Mouse (Mus musculus) fibroblast of lung, adult 2 months (primary cell): Measurements from ENCODE around the gene Spata32.
A peak's percentile ranks its signal among the peaks of the same experiment; 100 is the strongest.
"Not testable (repeated sequence)": the region's sequence is repeated elsewhere in the genome, so short reads cannot be mapped to it uniquely, and the experiment has no call there.

ENCODE experiments used
- DNase-seq: peaks from one replicate; pipeline ENCODE4 v3.0.0-alpha.2; 2011; ENCODE audit warnings: low read depth

The Spata32 gene

DNA sequence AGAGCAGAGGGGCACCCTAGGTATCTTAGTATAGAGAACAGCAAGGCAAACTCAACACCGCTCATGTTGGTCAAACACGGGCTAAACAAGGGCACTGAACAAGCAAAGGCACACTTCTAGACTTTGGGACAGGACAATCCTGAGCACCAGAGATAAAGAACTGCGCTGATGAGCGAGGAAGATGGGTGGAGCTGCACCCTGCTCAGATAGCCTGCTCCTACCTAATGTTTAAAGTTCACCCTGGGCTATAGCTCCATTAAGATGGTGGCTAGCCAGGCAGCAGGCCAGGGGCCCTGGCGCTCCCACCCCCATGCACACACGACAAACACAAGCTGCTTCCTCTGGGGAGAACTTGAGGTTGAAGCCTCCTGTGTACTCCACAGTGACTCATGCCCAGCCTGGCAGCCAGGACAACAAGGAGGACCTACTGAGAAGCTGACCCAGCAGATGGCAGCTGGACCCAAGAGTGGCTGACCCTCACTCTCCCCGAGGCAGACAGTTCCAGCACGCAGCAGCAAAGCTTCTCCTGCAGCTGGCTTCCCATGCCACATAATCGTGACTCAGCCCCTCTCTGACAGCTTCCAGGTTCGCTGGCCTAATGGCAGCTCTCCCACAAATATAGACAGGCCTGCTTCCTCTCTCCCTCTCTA lies 28.0 kb upstream of the Spata32 start:
- DNase-seq = peak; percentile 94

DNA sequence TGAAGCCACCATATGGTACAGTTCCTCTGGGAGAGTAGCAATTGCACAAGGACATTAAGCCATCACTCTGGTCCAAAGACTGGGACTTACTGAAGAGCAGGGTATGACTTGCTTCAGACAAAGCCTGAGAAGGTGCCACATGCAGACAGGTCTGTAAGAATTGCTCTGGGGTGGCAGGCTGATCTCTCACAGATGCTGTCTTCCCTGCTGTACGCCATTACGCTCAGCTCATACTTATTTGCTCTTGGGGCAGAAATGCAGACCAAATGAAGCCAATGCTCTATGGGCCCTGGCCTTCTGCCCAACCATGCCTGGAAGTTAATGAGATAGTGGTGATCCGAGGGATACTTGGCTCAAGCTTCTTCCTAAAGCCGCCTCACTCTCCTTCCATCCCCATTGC lies 26.6 kb upstream of the Spata32 start:
- DNase-seq = no peak

DNA sequence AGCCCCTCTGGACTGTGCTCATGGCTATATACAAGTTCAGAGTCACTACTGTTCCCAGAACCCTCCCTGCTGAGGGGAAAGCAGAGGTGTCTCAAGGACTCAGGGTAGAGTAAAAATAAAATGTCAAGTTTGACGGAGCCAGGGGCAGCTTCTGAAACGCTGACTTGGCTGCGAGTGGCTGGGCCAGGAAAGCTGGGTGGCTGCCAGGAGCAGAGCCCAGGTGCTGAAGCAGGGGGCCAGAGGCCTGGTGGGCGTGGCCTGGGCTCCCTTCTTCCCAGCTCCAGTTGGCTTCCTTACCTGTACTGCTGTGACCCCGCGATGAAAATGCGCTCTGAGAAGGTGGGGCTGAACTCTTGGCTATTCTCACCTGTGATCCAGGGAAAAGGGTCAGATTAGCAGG lies 22.5 kb upstream of the Spata32 start:
- DNase-seq = no peak

DNA sequence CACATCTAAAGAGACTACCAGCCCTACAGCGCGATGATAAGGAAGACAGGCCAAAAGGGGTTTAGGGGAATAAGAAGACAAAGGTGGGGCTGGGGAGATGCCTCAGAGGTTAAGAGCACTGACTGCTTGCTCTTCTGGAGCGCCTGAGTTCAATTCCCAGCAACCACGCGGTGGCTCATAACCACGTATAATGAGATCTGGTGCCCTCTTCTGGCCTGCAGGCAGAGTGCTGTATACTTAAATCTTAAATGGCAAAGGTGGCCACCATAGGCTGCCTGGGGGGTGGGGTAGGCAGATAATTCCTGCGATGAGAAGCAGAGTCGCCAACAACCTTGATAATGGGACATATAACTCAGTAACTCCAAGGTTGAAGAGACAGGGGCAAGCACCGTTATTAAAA lies 19.5 kb upstream of the Spata32 start:
- no peak for DNase-seq

DNA sequence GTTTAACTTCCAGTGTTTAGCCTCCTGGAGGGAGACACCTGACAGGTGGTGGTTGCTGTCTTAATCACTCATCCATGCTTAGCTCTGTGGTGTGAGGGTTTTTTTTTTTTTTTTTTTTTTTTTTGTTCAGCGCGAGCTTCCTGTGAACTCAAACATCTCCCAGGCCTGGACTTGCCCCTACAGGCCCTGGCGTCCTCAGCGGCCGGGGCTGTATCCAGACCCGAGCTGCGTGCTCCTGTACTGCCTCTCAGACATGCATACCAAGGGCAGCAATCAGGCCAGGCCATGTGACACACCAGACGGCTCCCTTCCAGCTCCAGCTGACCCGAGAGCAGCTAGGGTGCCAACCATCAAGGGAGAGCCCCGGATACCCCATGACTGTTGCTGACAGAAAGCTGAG lies 18.7 kb upstream of the Spata32 start:
- no peak for DNase-seq

DNA sequence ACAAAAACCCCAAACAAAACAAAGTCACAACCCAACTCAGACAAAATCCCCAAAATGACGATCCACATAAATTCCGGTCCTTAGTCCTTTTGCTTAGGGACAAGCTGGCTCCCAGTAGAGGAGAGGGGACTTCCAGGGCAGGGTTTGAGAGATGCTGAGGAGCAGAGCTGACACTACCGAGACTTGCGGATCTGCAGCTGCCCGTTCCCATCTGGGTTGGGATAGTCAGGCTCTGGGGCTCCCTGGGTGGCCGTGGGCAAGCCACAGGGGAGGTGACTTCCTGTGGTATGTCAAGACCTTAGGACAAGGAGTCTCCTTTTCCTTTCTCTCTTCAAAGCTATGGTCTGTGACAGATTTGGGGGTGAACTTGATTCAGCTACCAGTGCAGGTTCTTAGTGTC lies 18.2 kb upstream of the Spata32 start:
- DNase-seq = no peak

DNA sequence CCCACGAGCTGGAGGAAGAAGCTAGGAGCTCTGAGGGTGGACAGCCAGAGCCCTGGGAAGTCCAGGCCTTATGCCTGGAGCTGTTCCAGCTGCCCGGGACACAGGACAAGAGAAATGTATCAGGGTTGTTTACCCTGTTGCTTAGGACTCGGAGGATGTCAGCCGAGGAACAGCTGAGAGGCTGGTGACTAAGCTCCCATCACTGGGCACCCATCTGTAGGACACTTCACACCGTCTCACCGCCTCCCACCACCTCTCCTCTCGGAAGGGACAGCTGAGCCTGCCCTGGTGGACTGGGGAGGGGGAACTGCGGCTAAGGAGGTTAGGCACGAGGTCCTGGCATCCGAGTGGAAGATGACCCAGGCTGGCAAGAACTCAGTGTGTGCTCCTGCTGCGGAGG lies 17.5 kb upstream of the Spata32 start:
- DNase-seq = no peak

DNA sequence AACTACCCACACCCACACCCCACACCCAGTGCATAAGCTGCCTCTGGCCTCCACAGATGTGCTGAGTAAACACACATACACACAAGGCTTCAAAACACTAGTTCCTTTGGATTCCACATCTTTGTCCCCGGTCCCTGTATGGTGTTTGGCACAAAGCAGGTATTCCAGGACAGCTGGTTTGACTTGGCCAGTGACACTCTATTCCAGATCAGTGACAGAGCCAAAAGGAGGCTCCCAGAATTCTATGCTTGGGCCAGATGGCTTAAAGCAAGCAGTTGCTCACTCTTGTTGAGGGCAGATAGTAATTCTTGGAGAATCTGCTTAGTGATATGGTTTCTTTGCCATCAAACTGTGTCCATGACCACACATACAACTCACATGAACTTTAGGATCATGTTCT lies 16.2 kb upstream of the Spata32 start:
- no peak for DNase-seq

DNA sequence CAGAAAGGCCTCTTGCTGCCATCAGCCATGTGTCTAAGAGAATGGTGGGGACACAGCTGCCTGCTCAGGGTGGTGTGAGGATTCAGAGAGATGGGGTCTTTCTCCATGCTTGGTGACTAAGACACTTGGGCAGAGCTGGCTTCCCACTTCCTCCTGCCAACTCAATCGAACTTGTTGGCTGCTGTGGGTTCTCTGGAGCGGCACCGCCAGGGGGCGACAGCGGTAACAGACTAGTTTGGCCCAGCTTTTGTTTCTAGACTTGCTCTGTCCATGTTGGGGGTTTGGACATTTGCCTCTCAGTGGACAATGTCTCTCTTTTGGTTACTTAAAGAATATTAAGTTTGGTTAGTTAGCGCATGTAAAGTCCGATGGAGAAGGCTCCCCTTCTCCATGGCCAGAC lies 14.7 kb upstream of the Spata32 start:
- DNase-seq = peak; percentile 67

DNA sequence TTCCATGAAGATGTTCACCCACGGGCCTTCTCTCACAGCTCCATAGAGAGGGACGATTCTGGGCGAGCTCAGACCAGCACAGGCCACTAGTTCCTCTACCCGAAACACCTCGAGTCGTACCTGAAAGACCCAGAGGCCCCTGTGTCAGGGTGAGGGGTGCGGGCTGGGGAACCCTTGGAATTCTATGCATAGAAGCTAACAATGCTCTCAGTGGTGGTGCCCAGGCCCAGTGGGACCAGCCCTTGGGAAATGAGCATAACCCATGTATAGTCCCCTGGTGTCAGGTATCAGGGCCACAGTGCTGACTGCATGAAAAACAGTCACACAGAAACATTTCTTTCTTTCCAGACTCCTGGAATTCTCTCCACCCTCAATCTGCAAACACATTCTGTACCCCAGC lies 13.1 kb upstream of the Spata32 start:
- no peak for DNase-seq

DNA sequence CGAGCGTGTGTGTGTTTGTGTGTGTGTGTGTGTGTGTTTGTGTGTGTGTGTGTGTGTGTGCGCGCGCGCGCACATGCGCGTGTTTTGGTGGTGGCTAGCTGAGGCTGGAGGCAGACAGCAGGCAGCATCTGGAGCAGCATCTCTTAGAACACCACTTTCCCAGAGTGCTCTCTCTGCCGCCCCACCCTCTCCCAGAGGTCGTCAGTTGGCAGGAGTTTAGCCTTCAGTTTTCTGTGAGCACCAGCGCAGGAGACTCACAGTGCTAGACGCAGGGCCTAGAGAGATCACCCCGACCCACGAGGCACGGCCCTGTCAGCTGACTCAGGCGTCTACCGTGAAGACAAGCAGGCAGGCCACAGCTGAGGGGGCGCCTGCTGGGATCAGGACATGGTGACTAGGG lies 12.4 kb upstream of the Spata32 start:
- DNase-seq = no peak

DNA sequence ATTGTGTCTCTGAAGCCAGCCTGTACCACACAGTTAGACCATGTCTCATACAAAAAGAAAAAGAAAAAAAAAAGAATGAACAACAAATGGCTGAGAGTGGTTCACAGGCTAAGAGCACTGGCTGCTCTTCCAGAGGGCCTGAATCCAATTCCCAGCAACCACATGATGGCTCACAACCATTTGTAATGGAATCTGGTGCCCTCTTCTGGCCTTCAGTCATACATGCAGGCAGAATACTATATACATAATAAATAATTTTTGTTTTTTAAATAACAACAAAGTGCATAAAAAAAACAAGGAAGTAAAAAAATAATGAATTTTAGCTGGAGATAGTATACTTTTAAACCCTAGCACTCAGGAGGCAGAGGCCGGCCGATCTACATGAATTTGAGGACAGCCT lies 11.4 kb upstream of the Spata32 start:
- DNase-seq = no peak

DNA sequence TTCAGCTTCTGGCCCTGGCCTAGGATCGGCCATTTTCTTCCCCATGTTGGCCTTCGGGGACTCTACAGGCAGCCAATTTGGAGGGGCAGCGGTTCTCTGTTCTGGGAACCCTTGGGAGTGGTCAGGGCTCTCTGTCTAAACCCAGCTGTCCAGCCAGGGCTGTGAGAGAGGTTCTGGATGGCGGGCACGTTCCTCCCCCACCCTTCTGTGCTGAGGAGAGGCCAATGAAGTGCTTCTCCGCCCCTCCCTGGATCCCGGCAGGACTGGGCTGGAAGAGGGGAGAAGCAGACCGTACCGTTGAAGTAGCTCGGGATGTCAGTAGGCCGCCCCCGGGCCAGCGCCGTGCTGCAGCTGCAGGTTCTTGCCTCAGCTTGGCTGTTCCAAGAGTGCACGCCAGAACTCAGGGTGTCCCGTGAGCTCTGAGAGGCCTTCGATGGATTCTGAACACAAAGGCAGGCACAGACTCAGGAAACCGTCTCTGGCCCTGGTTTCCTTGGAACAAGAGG lies 5.8 kb upstream of the Spata32 start:
- DNase-seq = no peak

DNA sequence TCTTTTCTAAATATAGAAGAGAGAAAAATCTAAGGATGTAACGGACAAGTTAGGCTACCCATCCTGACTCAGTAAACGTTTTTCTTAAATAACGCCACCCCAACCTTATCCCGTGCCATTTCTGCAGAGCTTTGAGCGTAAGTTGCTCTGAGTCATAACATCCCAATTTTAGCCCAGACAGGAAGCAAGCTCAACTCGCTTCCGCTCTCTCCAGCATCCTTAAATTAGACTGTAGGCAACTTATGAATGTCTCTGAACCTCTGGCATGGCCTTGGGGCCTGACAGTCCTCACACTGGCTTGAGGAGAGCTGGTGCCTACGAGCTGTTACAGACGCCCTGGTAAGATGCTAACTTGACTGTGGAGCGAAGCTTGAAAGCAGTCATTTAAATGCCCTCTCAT lies 5.2 kb upstream of the Spata32 start:
- no peak for DNase-seq

DNA sequence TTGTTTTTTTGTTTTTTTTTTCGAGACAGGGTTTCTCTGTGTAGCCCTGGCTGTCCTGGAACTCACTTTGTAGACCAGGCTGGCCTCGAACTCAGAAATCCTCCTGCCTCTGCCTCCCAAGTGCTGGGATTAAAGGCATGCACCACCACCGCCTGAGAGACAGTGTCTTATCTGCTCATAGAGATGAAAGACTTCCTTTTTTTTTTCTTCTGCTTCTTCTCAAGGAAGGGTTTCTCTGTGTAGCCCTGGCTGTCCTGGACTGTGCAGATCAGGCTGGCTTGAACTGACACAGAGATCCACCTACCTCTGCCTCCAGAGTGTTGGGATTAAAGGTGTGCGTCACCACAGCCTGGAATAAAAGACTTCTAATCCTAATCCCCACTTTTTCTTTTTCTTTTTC lies 4.5 kb upstream of the Spata32 start:
- DNase-seq = not testable (repeated sequence)

DNA sequence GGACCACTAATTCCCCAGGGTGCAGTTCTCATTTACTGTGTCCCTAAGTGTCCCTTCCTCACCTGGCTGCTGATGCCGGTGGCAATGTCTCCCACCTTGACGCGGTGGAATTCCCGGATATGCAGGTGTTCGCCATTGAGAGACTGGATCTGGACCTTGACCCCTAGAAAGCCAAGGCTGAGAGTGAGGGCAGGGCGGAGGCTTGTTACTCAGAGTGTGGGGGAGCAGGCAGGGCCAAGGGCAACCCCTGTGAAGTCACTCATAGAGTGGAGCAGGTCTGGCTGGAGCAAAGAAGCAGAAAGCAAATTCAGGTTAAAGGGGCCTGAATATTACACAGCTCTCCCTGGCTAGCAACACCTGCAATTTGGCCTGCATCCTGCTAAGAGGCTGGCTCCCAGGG lies 3.2 kb upstream of the Spata32 start:
- DNase-seq = no peak

DNA sequence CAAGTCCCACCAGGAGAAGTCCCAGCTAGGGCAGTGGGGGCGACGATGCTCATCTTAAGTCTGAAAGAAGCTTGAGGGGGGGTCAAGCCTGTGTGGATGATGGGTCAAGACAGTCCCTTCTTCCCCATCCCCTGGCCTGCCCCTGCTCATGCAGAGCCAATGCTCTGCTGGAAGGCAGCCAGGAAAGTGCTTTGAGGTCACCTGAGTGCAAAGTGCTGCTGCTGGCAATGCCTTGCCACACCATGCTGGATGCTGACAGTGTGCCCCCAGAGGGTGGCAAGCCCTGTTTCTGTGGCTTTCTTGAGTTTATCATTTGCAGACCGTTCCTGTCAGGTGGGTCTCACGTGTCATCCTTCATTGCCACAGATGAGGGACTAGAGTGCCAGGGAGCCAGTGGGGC lies 1.8 kb upstream of the Spata32 start:
- no peak for DNase-seq

DNA sequence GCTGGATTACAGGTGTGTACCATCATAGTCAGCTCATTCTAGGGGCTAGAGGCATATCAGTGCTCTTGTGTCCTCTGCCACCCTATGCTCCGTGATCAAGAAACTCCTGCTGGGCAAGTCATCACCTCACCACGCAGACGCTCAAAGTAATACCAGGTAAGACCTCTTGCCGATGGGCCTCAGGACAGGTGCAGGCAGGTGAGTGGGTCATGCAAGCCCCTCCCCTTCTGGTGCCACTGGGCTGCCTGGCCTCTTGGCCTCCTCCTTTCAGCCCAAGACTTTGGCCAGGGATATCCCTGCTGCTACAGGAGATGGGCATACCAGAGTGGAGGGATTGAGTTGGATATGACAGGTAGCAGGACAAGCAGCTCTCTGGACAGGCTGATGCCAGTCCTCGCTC lies 1.0 kb upstream of the Spata32 start:
- DNase-seq = no peak

DNA sequence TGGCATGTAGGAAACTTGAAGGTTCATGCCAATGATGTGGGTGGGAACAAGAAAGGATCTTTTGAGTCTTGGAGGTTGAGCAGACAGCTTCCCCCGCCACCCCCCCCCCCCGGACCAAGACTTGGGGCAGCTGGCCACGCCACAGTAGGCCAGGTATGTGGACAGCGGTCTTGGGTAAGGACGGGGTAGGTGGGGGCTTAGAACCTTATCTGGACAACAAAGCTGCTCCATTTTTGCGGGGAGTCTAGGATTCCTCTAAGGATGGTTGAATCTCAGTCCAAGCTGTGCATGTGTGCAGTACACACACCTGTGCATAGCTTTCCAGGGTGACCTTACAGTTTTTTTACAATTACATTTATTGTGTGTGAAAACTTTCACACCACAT lies 277 bp upstream of the Spata32 start:
- DNase-seq = no peak

DNA sequence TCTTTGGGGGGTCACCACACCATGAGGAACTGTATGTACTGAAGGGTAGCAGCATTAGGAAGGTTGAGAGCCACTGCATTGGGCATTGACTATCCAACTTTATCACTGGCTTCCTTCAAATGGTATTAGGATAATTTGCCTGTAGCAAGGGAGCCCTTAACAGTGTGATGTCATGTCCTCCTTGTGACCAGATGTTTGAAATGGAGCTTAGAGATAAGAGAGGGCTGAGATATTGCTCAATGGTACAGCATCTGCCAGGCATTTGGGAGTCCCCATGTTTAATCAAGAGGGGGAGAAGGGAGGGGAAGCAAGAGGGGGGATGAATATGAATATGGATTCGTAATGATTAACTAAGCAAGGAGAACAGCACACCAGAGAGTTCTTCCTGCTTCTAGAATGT lies 2.9 kb downstream of the Spata32 start:
- no peak for DNase-seq

DNA sequence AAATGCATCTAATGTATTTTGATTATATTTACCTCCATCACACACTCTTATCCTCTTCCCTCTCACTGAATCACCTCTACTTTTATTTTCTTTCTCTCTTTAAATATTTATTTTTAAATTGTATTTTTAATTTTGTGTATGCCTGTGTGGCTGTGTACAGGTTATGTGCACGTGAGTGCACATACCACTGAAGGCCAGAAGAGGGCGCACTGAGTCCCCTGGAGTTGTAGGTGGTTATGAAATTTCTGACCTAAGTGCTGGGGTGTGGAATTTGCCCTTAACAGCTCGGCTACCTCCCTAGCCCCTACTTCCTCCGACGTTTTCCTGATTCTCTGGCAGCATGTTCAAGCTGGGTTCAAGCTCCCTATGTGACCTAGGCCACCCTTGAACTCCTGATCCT lies 4.5 kb downstream of the Spata32 start:
- no peak for DNase-seq

DNA sequence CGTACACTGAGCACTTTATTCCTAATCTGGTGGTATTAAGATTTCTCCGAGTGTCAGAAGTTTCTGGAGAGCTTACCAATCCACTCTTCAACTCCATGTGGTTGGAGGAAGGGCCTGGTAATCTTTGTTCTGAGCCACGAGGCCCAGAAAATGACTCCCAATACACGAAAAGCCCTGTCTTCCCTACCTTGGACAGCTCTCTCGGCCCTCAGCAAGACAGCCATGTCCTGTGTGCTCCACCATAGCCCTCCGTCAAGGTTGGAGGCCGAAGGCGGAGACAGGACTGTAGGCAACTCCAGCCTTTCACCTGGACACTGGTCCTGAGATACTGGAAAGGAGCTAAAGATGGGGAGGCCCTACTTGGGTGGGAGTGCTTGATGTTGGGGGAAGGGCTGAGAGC lies 7.9 kb downstream of the Spata32 start:
- DNase-seq = no peak

DNA sequence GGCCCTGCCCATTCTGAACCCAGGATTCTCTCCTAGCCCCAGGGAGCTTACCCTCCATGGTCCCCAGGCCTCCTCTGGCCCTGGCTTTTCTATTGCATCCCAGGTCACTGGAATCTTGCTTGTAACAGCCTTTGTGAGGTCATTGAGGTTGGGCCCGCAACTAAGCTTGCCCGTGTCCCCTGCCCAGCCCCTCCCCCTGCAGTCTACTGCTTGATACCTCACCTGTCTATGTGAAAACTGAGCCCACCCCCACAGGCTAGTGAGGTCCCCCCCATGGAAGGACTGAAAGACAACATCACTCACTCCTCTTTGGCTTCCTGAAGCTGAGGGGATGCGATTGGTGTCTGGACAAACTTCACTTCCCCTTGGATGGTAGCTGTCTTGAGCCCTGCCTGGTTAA lies 9.8 kb downstream of the Spata32 start, which contains the start of gene 1700023F06Rik:
Gene 1700023F06Rik (minus strand): TSS at position 101 of the 400 bp plus-strand sequence.
- DNase-seq = no peak

DNA sequence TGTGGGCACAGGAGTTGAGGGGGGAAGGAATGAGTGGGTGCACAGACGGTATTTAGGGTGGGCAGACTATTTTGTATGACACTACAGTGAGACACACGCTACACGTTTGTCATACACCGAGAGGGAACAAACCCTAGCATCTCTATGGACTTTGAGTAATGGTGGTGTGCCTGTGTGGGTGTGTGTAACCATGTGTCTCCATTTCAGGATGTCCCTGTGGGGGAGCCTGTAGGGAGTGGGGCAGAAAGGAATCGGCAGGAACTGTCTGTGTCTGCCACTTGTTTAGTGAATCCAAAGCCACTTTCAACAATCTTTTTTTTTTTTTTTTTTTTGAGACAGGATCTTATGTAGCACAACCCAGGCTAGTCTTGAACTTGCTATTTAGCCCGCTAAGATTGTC lies 12.0 kb downstream of the Spata32 start:
- no peak for DNase-seq

DNA sequence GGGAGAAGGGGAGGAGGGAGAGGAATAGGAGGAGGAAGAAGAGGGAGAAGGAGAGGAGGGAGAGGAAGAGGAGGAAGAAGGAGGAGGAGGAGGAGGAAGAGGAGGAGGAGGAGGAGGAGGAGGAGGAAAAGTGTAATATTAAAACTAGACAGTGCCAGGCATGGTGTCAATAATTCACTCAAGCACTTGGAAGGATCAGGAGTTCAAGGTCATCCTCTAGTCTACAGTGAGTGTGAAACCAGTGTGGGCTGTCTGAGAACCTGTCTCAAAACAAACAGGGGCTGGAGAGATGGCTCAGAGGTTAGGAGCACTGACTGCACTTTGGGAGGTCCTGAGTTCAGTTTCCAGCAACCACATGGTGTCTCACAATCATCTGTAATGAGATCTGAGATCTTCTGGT lies 15.9 kb downstream of the Spata32 start:
- DNase-seq = no peak
